33 mouse cellular contexts compared by ENCODE assay signal in genomic region chr11:72770324-72770723, GRCm38 (mm10).
"Had no signal": no experiment of that assay in that cellular context is flagged by ENCODE, and none has a peak within 500 bp of the region (broad histone marks: within the 10 kb centered on the region; RNA-seq: fewer than 3 reads in every experiment).

No protein-coding gene starts in this region.

- H3K9me3 ChIP-seq: heart, embryonic 10.5 days; heart, embryonic 12.5 days; heart, embryonic 13.5 days; heart, embryonic 15.5 days; hindbrain, embryonic 10.5 days; hindbrain, embryonic 12.5 days; hindbrain, embryonic 13.5 days; hindbrain, embryonic 15.5 days; intestine, embryonic 15.5 days; kidney, embryonic 15.5 days had no signal

- H3K27me3 ChIP-seq: heart, embryonic 12.5 days; heart, embryonic 13.5 days; heart, embryonic 15.5 days; hindbrain, embryonic 12.5 days; hindbrain, embryonic 13.5 days; hindbrain, embryonic 15.5 days; intestine, embryonic 15.5 days; kidney, embryonic 15.5 days had no signal

- ATAC-seq: hindbrain, embryonic 16.5 days; hindbrain, postnatal 0 days; inflammation-experienced regulatory T-cells, adult 6 months; intestine, embryonic 15.5 days; intestine, embryonic 16.5 days; intestine, postnatal 0 days had no signal

- H3K36me3 ChIP-seq: intestine, embryonic 15.5 days had no signal

- H3K4me1 ChIP-seq: heart, embryonic 10.5 days; heart, embryonic 12.5 days; heart, embryonic 15.5 days; hindbrain, embryonic 12.5 days; hindbrain, embryonic 15.5 days; kidney, embryonic 15.5 days had no signal

- H3K4me3 ChIP-seq: heart, embryonic 10.5 days; heart, embryonic 12.5 days; heart, embryonic 13.5 days; heart, embryonic 15.5 days; hindbrain, embryonic 10.5 days; hindbrain, embryonic 12.5 days; hindbrain, embryonic 13.5 days; hindbrain, embryonic 15.5 days; intestine, embryonic 15.5 days; kidney, embryonic 15.5 days; layer of hippocampus, adult 2 months had no signal

- DNase-seq: heart, postnatal 10 days; heart, postnatal 14 days; heart, postnatal 36 days; heart, postnatal 4 days; kidney, adult 18-20 months; kidney, adult 2 months; kidney, adult 8-10 months; kidney, adult 9 months; kidney, postnatal 10 days; kidney, postnatal 14 days; kidney, postnatal 25 days; kidney, postnatal 36 days; kidney, postnatal 4 days; layer of hippocampus, adult 9-11 months; layer of hippocampus, postnatal 36 days had no signal

- H3K27ac ChIP-seq: heart, embryonic 10.5 days; heart, embryonic 13.5 days; heart, embryonic 15.5 days; hindbrain, embryonic 10.5 days; hindbrain, embryonic 12.5 days; hindbrain, embryonic 13.5 days; hindbrain, embryonic 14.5 days; hindbrain, embryonic 15.5 days; hindbrain, postnatal 0 days; intestine, embryonic 15.5 days; kidney, embryonic 15.5 days; kidney, postnatal 0 days; layer of hippocampus, adult 2 months had no signal

- H3K9ac ChIP-seq: heart, embryonic 12.5 days; heart, embryonic 13.5 days; heart, embryonic 15.5 days; hindbrain, embryonic 12.5 days; hindbrain, embryonic 13.5 days; hindbrain, embryonic 14.5 days; hindbrain, embryonic 15.5 days; intestine, embryonic 15.5 days; kidney, embryonic 15.5 days had no signal
